Mouse (Mus musculus) intestine, embryonic 15.5 days (tissue): ENCODE data around the gene Slc6a21. TPM values are rescaled to one million over a fixed set of nuclear protein-coding genes. Genes with fewer than 3 reads are reported as not detected.

ENCODE experiments used
- ATAC-seq: fragments of 200-750 bp; cut with Nextera tagmentation; 2 replicates; pipeline ENCODE4 v1.8.0; 2017; ENCODE audit warnings: moderate TSS enrichment, moderate library complexity
- H3K27ac ChIP-seq: fragments of 300-500 bp; sonication (generic); 2 replicates; pipeline ENCODE4 v1.5.1; 2015; ENCODE audit warnings: mild to moderate bottlenecking, inconsistent platforms
- H3K27me3 ChIP-seq: fragments of 300-500 bp; sonication (generic); replicated peaks from 2 replicates; pipeline ENCODE4 v1.6.1; 2015; ENCODE audit warnings: inconsistent platforms
- H3K36me3 ChIP-seq: fragments of 300-500 bp; sonication (generic); 2 replicates; pipeline ENCODE4 v1.6.1; 2015; ENCODE audit warnings: inconsistent platforms
- H3K4me1 ChIP-seq: fragments of 300-500 bp; sonication (generic); replicated peaks from 2 replicates; pipeline ENCODE4 v1.6.1; 2015; ENCODE audit warnings: inconsistent platforms
- H3K4me2 ChIP-seq: fragments of 300-500 bp; sonication (generic); replicated peaks from 2 replicates; pipeline ENCODE4 v1.6.1; 2015; ENCODE audit warnings: mild to moderate bottlenecking, inconsistent platforms
- H3K4me3 ChIP-seq: fragments of 300-500 bp; sonication (generic); replicated peaks from 2 replicates; pipeline ENCODE4 v1.5.1; 2015; ENCODE audit warnings: inconsistent platforms
- H3K9ac ChIP-seq: fragments of 300-500 bp; sonication (generic); 2 replicates; pipeline ENCODE4 v1.6.1; 2015; ENCODE audit warnings: inconsistent platforms
- H3K9me3 ChIP-seq: fragments of 300-500 bp; sonication (generic); 2 replicates; pipeline ENCODE4 v1.6.1; 2016; ENCODE audit warnings: inconsistent platforms
- WGBS: fragments of 180-500 bp; shearing (Covaris S2); methylation state at CpG from one replicate; pipeline ENCODE4 v1.1.7; 2015; 5-methylcytosine and 5-hydroxymethylcytosine counted together
- polyA plus RNA-seq: library from polyadenylated mRNA; unstranded; fragments of >200 nt; fragmentation: Nextera tagmentation; extraction: Ambion mirVana; gene quantifications from 2 replicates; pipeline ENCODE4 v1.2.1, GENCODE M21; 2015

The Slc6a21 gene
- polyA plus RNA-seq, 1 experiment from 2014 or later = not detected

DNA sequence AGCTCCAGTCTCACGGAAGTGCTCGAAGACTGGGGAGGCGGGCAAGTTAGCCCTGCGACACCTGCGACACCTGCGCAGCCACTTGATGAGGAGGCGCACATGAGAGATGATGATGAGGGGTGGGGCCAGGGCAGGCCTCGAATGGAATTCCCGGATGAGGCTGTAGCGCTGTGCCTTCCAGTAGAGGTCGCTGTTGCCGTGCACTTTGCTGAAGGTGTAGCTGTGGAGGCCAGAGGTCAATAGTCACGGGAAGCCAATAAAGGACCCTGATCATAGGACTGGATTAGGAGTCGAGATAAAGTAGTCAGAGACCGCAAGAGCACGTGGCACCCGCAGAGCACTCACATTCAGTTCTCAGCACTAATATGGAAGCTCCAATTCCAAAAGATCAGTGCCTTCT, 28.0 kb downstream of the Slc6a21 start:
- no peak overlapping the region for H3K27ac ChIP-seq
- H3K4me3 ChIP-seq = no peak overlapping the region
- H3K9me3 ChIP-seq = no peaks in the 10 kb centered on the region
- H3K36me3 ChIP-seq = peaks cover 9% of the 10 kb centered on the region; the same call in 1 of the 2 replicates
- peak; percentile 81 for ATAC-seq
- peak overlapping the region; percentile 30 for H3K4me2 ChIP-seq
- peaks cover 6% of the 10 kb centered on the region for H3K4me1 ChIP-seq
- no peaks in the 10 kb centered on the region for H3K27me3 ChIP-seq
- H3K9ac ChIP-seq = no peak overlapping the region
- WGBS = 10% methylated on average over 17 of the region's 17 CpGs

DNA sequence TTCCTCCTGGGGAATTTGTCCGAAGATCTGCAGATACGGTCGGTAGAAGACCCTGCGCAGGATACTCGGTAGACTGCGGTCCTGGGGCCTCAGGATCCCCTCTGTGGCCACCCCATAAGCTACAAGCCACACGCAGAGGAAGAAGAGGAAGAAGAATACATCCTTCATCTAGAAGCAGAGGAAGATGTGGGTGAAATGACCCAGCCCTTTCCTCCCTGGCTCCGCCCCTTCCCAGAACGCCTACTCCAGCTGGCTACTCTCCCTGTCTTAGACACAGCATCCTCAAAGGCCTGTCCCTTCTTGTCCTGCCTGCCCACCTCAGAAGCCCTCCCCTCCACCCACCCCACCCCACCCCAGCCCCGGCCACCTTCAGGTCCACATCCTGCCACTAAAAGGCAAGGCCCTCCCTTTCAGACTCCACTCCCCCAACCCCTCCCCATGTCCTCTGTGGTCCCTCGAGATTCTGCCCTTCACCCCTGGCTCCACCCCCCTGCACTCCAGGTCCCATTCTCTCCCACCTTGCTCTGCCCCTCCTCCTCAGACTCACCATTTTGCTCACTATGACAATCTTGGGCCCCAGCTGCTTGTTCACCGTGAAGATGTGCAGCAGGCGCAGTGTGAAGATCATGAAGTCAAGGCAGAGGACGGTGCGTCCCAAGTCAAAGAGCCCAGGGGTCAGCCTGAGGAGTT, 31.4 kb downstream of the Slc6a21 start:
- WGBS = 68% methylated on average over 15 of the region's 15 CpGs
- Histone ChIP-seq H3K4me1 (peaks cover 14% of the 10 kb centered on the region), H3K9me3 (no peaks in the 10 kb centered on the region), H3K9ac (no peak overlapping the region), H3K4me3 (no peak overlapping the region), H3K36me3 (peaks cover 2% of the 10 kb centered on the region; the same call in 1 of the 2 replicates), H3K27ac (no peak overlapping the region), H3K4me2 (no peak overlapping the region), H3K27me3 (no peaks in the 10 kb centered on the region)
- no peak for ATAC-seq

DNA sequence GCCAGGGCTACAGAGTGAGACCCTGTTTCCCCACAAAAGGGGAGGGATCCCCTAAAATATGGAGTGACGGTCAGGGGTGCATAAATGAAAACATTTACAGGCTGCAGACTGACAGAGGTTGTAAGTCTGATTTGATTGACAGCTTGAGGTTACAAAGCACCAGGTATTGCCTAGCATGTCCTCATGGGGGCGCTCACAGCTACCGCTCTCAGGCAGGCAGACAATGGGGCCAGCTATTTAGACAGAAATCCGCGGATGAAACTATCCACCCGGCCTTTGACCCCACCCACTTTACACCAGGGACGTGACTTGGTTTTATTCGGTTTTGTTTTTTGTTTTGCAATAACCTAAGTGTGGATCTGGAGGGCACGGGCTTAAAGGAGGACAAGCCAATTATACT, 32.1 kb downstream of the Slc6a21 start:
- 18% methylated on average over 9 of the region's 9 CpGs for WGBS
- H3K9me3 ChIP-seq = no peaks in the 10 kb centered on the region
- H3K4me2 ChIP-seq = no peak overlapping the region
- H3K4me1 ChIP-seq = peaks cover 16% of the 10 kb centered on the region
- H3K9ac ChIP-seq = no peak overlapping the region
- no peak overlapping the region for H3K4me3 ChIP-seq
- H3K36me3 ChIP-seq = peaks cover 2% of the 10 kb centered on the region; the same call in 1 of the 2 replicates
- no peak overlapping the region for H3K27ac ChIP-seq
- H3K27me3 ChIP-seq = no peaks in the 10 kb centered on the region
- no peak for ATAC-seq

DNA sequence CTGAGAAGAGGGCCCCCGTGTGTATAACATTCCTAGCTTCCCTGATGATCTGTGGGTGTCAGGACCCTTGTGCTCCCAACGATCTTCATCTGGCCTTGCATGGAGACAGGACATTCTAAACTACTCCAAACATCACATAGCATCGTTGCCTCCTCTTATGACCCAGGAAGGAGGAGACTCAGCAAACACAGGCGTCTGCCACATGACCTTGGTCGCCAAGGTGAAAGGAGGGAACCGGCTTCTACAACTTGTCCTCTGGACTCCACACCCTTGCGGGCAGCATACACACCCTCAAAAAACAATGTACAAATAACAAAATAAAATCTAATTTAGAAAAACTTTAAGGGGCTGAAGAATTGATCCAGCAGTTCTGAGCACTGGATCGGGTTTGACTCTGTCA, 34.7 kb downstream of the Slc6a21 start:
- WGBS = 24% methylated on average over 8 of the region's 8 CpGs
- H3K9me3 ChIP-seq = no peaks in the 10 kb centered on the region
- 0 out of 2 replicates have a peak overlapping the region, but pooled peaks have one; percentile 6 for H3K4me2 ChIP-seq
- H3K4me3 ChIP-seq = no peak overlapping the region
- peak; percentile 37; the same call in 1 of the 2 replicates for ATAC-seq
- peaks cover 2% of the 10 kb centered on the region; the same call in 1 of the 2 replicates for H3K36me3 ChIP-seq
- H3K9ac ChIP-seq = no peak overlapping the region
- H3K27me3 ChIP-seq = no peaks in the 10 kb centered on the region
- peaks cover 13% of the 10 kb centered on the region; the same call in 1 of the 2 replicates for H3K4me1 ChIP-seq
- no peak overlapping the region for H3K27ac ChIP-seq

DNA sequence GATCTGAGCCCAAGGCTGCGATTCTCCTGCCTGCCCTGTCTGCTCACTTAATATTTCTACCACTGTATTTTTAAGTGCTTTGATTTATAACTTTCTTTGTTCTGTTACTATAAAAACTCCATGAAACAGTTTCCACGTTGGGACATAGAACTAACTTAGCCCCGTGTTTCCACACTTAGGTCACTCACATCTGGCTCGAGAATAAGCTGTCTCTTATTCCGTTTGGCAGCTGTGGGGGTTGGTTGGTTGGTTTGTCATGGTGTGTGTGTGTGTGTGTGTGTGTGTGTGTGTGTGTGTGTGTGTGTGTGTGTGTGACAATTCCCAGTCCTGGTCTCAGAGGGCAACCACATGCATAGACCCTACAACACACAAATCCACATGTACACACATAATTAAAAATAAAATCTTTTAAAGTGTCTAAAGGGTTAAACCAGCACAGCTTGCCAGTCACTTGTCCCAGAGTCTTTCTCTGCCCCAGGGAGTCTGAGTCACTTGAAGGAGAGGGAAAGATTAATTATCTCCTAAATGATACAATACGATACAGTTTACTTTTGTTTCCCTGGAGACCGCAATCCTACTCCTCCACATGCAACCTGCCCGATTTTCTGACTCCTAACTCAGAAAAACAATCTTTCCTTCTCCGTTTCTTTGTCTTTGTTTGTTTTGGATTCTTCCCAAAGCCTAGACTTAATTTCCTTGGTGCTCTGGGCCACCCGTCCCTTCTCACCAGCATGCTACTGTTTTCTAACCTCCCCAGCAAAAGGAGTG, 35.6 kb downstream of the Slc6a21 start:
- peak overlapping the region; percentile 57 for H3K27ac ChIP-seq
- ATAC-seq = no peak
- H3K9me3 ChIP-seq = no peaks in the 10 kb centered on the region
- 14% methylated on average over 10 of the region's 10 CpGs for WGBS
- H3K36me3 ChIP-seq = peaks cover 2% of the 10 kb centered on the region; the same call in 1 of the 2 replicates
- H3K4me1 ChIP-seq = peaks cover 13% of the 10 kb centered on the region; the same call in 1 of the 2 replicates
- no peaks in the 10 kb centered on the region for H3K27me3 ChIP-seq
- H3K9ac ChIP-seq = no peak overlapping the region
- no peak overlapping the region for H3K4me2 ChIP-seq
- H3K4me3 ChIP-seq = no peak overlapping the region

DNA sequence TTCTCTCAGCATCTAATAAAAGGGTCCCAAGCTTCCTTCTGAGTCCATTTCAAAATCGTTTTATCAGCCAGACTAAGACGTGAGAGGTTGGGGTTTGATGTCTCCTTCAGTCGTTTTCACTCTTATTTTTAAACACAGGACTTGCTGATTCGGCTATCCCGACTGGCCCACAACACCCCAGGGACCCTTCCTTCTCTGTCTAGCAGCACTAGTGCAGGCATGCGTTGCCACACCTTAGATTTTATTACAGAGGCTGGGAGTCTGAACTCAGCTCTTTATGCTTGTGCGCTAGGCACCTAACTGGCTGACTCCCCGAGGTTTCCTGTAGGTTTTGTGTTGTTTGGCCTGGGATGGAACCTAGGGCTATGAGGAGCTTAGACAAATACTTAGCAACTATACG, 36.2 kb downstream of the Slc6a21 start:
- Histone ChIP-seq H3K9ac (no peak overlapping the region), H3K4me1 (peaks cover 13% of the 10 kb centered on the region; the same call in 1 of the 2 replicates), H3K36me3 (peaks cover 2% of the 10 kb centered on the region; the same call in 1 of the 2 replicates), H3K27ac (peak overlapping the region; percentile 57), H3K4me3 (no peak overlapping the region), H3K27me3 (no peaks in the 10 kb centered on the region), H3K4me2 (no peak overlapping the region), H3K9me3 (no peaks in the 10 kb centered on the region)
- peak; percentile 64; the same call in 1 of the 2 replicates for ATAC-seq
- WGBS = 33% methylated on average over 9 of the region's 9 CpGs

DNA sequence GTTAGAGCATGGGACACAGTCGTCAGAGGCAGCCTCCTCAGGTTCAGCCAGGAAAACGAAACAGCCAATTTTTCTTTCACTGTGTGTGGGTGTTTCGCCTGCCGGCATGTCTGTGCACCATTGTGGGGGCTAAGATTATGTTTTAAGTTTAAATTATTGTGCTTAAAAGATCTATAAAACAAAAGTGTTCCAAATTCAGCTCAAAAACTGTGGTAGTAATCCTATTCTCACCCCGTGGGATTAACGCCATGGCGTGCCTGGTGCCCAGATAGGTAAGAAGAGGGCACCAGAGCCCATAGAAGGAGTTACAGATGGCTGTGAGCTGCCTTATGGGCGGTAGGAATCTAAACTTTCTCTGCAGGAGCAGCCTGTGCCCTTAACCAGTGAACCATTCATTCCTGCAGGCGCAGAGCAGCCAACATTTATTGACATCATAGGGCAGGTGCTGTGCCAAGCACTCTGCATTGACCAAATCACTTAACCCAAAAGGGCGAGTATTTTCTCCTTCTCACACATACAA, 37.9 kb downstream of the Slc6a21 start:
- Histone ChIP-seq H3K27me3 (no peaks in the 10 kb centered on the region), H3K9me3 (no peaks in the 10 kb centered on the region), H3K36me3 (peaks cover under 1% of the 10 kb centered on the region; the same call in 1 of the 2 replicates), H3K4me2 (no peak overlapping the region), H3K9ac (no peak overlapping the region), H3K4me1 (peaks cover 10% of the 10 kb centered on the region; the same call in 1 of the 2 replicates), H3K27ac (no peak overlapping the region), H3K4me3 (no peak overlapping the region)
- ATAC-seq = no peak
- 82% methylated on average over 10 of the region's 10 CpGs for WGBS

DNA sequence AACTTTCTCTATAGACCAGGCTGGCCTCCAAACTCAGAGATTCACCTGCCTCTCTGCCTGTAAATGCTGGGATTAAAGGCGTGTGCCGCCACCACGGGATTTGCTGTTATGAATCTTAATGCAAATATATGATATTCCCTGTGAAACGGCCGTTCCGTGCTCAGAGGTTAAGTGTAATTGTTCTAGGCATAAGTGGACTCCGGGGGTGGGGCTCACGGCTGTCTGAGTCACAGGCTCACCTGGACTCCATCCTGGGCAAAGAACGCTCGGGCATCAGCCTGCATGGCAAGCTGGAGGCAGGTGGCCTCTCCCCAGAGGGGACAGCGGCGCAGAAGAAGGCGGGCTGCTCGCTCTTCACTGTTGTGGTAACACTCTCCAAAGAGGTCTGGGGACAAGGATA, 39.2 kb downstream of the Slc6a21 start:
- Histone ChIP-seq H3K9me3 (no peaks in the 10 kb centered on the region), H3K36me3 (no peaks in the 10 kb centered on the region), H3K27ac (no peak overlapping the region), H3K4me3 (no peak overlapping the region), H3K9ac (no peak overlapping the region), H3K4me1 (peaks cover 10% of the 10 kb centered on the region; the same call in 1 of the 2 replicates), H3K27me3 (no peaks in the 10 kb centered on the region), H3K4me2 (no peak overlapping the region)
- ATAC-seq = peak; percentile 29
- 85% methylated on average over 14 of the region's 14 CpGs for WGBS

DNA sequence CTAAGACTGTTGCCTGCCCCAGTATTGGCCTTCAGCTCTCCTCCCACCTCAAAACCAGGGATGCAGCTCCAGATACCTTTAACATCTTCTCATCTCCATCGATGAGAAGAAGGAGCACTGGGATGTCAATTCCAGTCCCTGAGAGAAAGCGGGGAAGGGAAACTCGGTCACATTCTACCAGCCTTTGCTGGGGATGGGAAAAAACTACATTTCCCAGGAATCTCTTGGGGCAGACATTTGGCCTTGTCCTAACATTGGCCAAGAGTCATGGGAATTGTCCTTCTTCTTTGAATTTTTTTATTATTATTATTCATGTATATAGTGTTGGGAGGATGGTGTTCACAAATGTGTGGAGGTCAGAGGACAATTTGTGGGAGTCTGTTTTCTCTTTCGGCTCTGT, 44.9 kb downstream of the Slc6a21 start:
- Histone ChIP-seq H3K9ac (no peak overlapping the region), H3K9me3 (no peaks in the 10 kb centered on the region), H3K4me2 (no peak overlapping the region), H3K36me3 (peaks cover 23% of the 10 kb centered on the region), H3K4me3 (no peak overlapping the region), H3K27ac (0 out of 2 replicates have a peak overlapping the region, but pooled peaks have one; percentile 49), H3K27me3 (no peaks in the 10 kb centered on the region), H3K4me1 (0 out of 2 replicates have a peak, but pooled peaks cover 3% of the 10 kb centered on the region)
- WGBS = 85% methylated on average over 4 of the region's 4 CpGs
- no peak for ATAC-seq

DNA sequence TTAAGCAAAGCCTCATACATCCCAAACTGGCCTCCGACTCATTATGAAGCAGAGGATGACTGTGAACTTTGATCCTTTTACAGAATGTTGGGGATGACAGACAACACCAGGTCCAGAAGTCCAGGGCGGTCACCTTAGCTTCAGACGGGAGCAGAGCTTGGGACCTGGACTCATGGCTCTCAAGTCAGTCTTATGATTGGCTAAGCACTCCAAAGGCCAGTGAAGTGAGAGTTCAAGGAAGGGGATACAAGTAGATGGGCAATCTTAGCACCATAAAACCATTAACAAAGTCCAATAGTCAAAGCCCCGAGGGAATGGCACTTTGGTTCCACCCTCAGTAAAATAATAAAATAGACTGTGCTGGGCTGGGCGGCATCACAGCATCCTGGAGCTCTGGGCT, 45.8 kb downstream of the Slc6a21 start:
- H3K36me3 ChIP-seq = peaks cover 25% of the 10 kb centered on the region
- 0 out of 2 replicates have a peak, but pooled peaks cover 3% of the 10 kb centered on the region for H3K4me1 ChIP-seq
- no peaks in the 10 kb centered on the region for H3K27me3 ChIP-seq
- H3K4me2 ChIP-seq = peak overlapping the region; percentile 12; the same call in 1 of the 2 replicates
- H3K4me3 ChIP-seq = no peak overlapping the region
- no peaks in the 10 kb centered on the region for H3K9me3 ChIP-seq
- ATAC-seq = peak; percentile 93
- no peak overlapping the region for H3K9ac ChIP-seq
- H3K27ac ChIP-seq = 0 out of 2 replicates have a peak overlapping the region, but pooled peaks have one; percentile 49
- 57% methylated on average over 5 of the region's 5 CpGs for WGBS

DNA sequence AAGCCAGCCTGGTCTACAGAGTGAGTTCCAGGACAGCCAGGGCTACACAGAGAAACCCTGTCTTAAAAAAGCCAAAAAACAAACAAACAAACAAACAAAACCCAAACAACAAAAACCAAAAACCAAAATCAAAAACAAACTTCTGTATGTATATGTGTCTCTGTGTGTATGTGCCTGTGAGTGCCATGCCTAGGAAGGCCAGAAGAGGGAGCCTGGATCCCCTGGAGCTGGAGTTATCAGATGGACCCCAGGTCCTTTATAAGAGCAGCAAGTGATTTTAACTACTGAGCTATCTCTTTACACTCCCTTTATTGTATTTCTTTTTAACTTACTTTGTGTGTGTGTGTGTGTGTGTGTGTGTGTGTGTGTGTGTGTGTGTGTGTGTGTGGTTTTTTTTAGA, 48.5 kb downstream of the Slc6a21 start:
- no peak overlapping the region for H3K4me3 ChIP-seq
- 0 out of 2 replicates have a peak, but pooled peaks cover 3% of the 10 kb centered on the region for H3K4me1 ChIP-seq
- no peak for ATAC-seq
- no peak overlapping the region for H3K9ac ChIP-seq
- H3K9me3 ChIP-seq = no peaks in the 10 kb centered on the region
- H3K27me3 ChIP-seq = no peaks in the 10 kb centered on the region
- no peak overlapping the region for H3K4me2 ChIP-seq
- H3K27ac ChIP-seq = no peak overlapping the region
- H3K36me3 ChIP-seq = peaks cover 25% of the 10 kb centered on the region

DNA sequence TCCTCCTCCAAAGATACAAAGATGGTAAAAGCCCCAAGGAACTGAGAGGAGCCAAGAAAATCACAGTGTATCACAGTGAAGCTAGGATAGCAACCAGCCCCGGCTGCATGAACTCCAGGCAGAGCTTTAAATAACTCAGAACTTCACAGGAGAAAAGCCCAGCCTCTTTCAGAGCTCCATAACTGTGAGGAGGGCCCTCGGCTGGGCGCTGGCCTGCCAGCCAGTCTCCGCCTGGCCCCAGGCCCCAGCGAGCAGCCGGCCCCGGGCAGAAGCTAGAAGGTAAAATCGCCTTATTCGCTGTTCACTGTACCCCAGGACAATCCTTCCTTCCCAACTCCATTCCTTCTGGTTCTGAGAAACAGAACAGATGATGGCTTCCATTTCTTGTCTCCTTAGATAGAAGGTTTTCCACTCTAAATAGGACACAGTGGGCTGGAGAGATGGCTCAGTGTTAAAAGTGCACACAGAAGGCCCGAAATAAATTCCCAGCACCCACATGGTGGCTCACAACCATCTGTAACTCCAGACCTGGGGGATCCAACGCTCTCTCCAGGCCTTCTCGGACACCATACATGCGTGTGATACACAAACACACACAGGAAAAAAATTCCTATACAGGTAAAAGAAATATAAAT, 51.6 kb downstream of the Slc6a21 start:
- H3K9me3 ChIP-seq = no peaks in the 10 kb centered on the region
- peaks cover 24% of the 10 kb centered on the region for H3K36me3 ChIP-seq
- peaks cover 17% of the 10 kb centered on the region for H3K4me1 ChIP-seq
- ATAC-seq = no peak
- WGBS = 79% methylated on average over 13 of the region's 13 CpGs
- no peak overlapping the region for H3K4me3 ChIP-seq
- H3K9ac ChIP-seq = no peak overlapping the region
- H3K27me3 ChIP-seq = no peaks in the 10 kb centered on the region
- no peak overlapping the region for H3K4me2 ChIP-seq
- no peak overlapping the region for H3K27ac ChIP-seq
